Mouse (Mus musculus) T-helper 2 cell (primary cell): Measurements from ENCODE around the gene Fut8.
"Not testable (repeated sequence)": the region's sequence is repeated elsewhere in the genome, so short reads cannot be mapped to it uniquely, and the experiment has no call there.

ENCODE experiments used
- in situ Hi-C: fragments of 300-600 bp; cut with MboI, MseI; formaldehyde crosslinking; loops from one replicate; pipeline ENCODE4 v1.15.1; 2025; ENCODE audit warnings: high pct_unique_total_duplicates

Fut8 gene

GRCm38 (mm10) chr12:77500439-77501055 lies 262.6 kb downstream of the Fut8 start:
- in situ Hi-C loops, result no loop called here

GRCm38 (mm10) chr12:77501466-77502240 lies 263.7 kb downstream of the Fut8 start:
- in situ Hi-C loops, result no loop called here

GRCm38 (mm10) chr12:77502243-77502642 lies 264.3 kb downstream of the Fut8 start:
- in situ Hi-C loops, result no loop called here

- in situ Hi-C loops, result no loop called here
Observed at GRCm38 (mm10) chr12:77505431-77505830, 267.5 kb downstream of the Fut8 start.

- in situ Hi-C loops, result no loop called here
Observed at GRCm38 (mm10) chr12:77507770-77508169, 269.8 kb downstream of the Fut8 start.

- in situ Hi-C loops, result no loop called here
Observed at GRCm38 (mm10) chr12:77510758-77511157, 272.8 kb downstream of the Fut8 start.

GRCm38 (mm10) chr12:77511206-77511605 lies 273.3 kb downstream of the Fut8 start:
- in situ Hi-C loops, result no loop called here

GRCm38 (mm10) chr12:77511631-77512030 lies 273.7 kb downstream of the Fut8 start:
- in situ Hi-C loops, result no loop called here

GRCm38 (mm10) chr12:77516805-77517204 lies 278.9 kb downstream of the Fut8 start:
- in situ Hi-C loops, result no loop called here

- in situ Hi-C loops, result no loop called here
Observed at GRCm38 (mm10) chr12:77517691-77518090, 279.8 kb downstream of the Fut8 start.

GRCm38 (mm10) chr12:77519534-77520102 lies 281.7 kb downstream of the Fut8 start:
- in situ Hi-C loops, result no loop called here

- in situ Hi-C loops, result not testable (repeated sequence)
Observed at GRCm38 (mm10) chr12:77524014-77524413, 286.1 kb downstream of the Fut8 start.
